Mouse (Mus musculus): ENCODE measurements at regions not wholly inside any gene's neighbourhood (a gene's known extent, or its start where the extent isn't known, plus 50 kb on each side); places are given as distances from the start of the nearest gene placed in this dataset.
"Not testable (repeated sequence)": the region's sequence is repeated elsewhere in the genome, so short reads cannot be mapped to it uniquely, and the experiment has no call there.

DNA sequence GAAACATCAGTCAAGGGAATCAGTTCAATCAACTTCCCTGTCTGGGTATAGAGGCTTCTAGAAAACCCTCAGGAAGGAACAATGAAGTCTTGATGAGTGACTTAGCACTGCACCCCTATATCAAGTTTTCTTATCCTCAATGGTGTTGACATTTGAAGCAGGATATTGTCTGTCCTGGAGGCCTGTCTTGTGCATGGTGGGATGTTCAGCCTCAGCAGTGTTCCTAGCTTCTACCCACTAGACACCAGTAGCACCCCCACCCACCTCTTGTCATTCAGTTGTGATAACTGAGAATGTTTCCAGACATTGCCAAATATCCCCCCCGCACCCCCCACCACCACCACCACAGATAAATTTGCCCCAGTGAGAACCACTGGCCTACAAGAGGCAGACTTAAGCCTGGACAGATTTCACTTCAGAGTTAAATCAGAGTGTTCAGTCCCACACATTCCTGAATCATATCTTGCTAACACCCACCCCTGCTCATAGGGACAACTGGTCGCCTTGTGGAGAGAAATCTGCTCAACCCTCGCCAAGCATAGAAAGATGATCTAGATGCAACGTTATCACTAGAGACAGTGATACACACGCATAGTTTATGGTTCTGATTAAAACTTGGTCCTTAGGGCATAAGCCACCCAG, 249.6 kb upstream of the Ercc4 start:
- no peaks in the 10 kb centered on the region for H3K4me1 ChIP-seq (replicated peaks; ENCODE audit: control insufficient read depth in 2 of 2, insufficient read depth in 2 of 2, low read length in 1 of 2)
- ATAC-seq (ENCODE audit: insufficient read depth) (no peak), DNase-seq (ENCODE audit: low read depth in 3 of 3, low spot score in 3 of 3) (no peak)
- H3K27me3 ChIP-seq (ENCODE audit: control insufficient read depth, insufficient read depth, low read length), result no peaks in the 10 kb centered on the region
- H3K4me2 ChIP-seq (ENCODE audit: low read depth), result no peak overlapping the region
- no peak overlapping the region for H3K27ac ChIP-seq
- H3K36me3 ChIP-seq (replicated peaks; ENCODE audit: control insufficient read depth, insufficient read depth, low read depth), result no peaks in the 10 kb centered on the region
- no peaks in the 10 kb centered on the region for H3K9me3 ChIP-seq (ENCODE audit: control insufficient read depth, low read length)
- TF ChIP-seq EP300 (IDR thresholded peaks at IDR 0.05; ENCODE audit: low read depth) (no peak), CTCF (IDR thresholded peaks at IDR 0.05; ENCODE audit: low read depth) (no peak)
- no peak overlapping the region for H3K9ac ChIP-seq (replicated peaks)
- H3K4me3 ChIP-seq (ENCODE audit: insufficient read depth in 1 of 2, low read depth in 2 of 2, low read length in 2 of 2), result no peak overlapping the region
- WGBS (ENCODE audit: insufficient replicate concordance), result 63% methylated on average over 5 of the region's 5 CpGs

DNA sequence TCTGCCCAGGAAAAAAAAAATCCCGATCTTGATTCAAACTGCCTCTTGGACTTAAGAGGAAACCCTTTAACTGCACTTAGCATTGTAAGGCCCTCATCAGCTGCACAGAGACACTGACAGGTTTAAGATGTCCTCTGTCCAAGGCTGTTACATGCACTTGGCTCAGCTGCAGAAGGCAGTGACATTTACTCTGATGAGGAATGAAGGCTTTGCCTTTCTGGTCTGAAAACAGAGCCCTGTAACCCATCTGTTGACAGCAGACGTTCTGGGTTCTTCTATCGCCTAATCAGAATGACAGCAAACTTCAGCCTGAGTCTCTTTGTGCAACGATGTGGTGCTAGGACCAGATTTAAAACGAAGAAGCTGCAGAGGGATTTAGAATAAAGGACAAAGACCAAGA, 246.9 kb upstream of the Ercc4 start:
- Histone ChIP-seq H3K4me3 (ENCODE audit: insufficient read depth in 1 of 2, low read depth in 2 of 2, low read length in 2 of 2) (no peak overlapping the region), H3K9me3 (ENCODE audit: control insufficient read depth, low read length) (no peaks in the 10 kb centered on the region), H3K36me3 (replicated peaks; ENCODE audit: control insufficient read depth, insufficient read depth, low read depth) (no peaks in the 10 kb centered on the region), H3K27ac (no peak overlapping the region), H3K4me2 (ENCODE audit: low read depth) (no peak overlapping the region), H3K9ac (replicated peaks) (no peak overlapping the region), H3K4me1 (replicated peaks; ENCODE audit: control insufficient read depth in 2 of 2, insufficient read depth in 2 of 2, low read length in 1 of 2) (no peaks in the 10 kb centered on the region), H3K27me3 (ENCODE audit: control insufficient read depth, insufficient read depth, low read length) (no peaks in the 10 kb centered on the region)
- WGBS (ENCODE audit: insufficient replicate concordance), result 55% methylated on average over 5 of the region's 5 CpGs
- ATAC-seq (ENCODE audit: insufficient read depth), result no peak
- TF ChIP-seq EP300 (IDR thresholded peaks at IDR 0.05; ENCODE audit: low read depth) (no peak), CTCF (IDR thresholded peaks at IDR 0.05; ENCODE audit: low read depth) (no peak)
- DNase-seq (ENCODE audit: low read depth in 3 of 3, low spot score in 3 of 3), result no peak

DNA sequence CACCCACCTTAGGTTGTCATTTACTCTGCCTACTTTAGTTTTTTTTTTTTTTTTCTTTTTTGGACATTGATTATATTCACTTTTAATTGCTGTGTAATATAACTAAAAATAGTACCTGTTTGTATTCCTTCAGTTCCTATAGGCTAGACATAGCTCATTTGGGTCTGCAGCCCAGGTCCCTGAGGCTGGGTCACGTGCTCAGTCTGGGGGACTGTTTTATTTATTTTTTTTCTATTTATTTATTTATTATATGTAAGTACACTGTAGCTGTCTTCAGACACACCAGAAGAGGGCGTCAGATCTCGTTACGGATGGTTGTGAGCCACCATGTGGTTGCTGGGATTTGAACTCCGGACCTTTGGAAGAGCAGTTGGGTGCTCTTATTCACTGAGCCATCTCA, 231.2 kb upstream of the Ercc4 start:
- 62% methylated on average over 5 of the region's 5 CpGs for WGBS (ENCODE audit: insufficient replicate concordance)
- not testable (repeated sequence) for H3K27ac ChIP-seq; ATAC-seq (ENCODE audit: insufficient read depth)

DNA sequence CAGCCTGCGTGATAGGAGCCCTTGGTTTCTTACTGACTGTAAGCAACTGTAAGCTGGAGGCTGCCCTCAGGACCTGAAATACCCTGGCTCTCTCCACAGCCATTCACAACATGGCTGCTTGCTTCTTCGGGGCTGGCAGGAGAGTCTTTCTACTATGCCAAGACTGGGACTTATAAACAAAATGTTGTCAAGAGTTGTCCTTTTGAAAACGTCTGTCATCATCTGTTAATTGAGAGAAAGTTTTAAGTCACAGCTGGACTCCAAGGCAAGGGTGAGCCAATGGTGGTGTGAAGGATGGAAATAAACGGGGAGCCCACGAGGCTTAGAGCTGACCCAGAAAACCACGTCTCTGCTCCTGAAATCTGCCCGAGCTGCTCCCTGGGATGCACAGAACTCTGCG, 229.5 kb upstream of the Ercc4 start:
- no peak for TF ChIP-seq CTCF (IDR thresholded peaks at IDR 0.05; ENCODE audit: low read depth)
- TF ChIP-seq EP300 (IDR thresholded peaks at IDR 0.05; ENCODE audit: low read depth), result no peak
- no peak overlapping the region for H3K27ac ChIP-seq
- H3K36me3 ChIP-seq (replicated peaks; ENCODE audit: control insufficient read depth, insufficient read depth, low read depth), result no peaks in the 10 kb centered on the region
- ATAC-seq (ENCODE audit: insufficient read depth) (no peak), DNase-seq (ENCODE audit: low read depth in 3 of 3, low spot score in 3 of 3) (no peak)
- no peak overlapping the region for H3K4me2 ChIP-seq (ENCODE audit: low read depth)
- no peaks in the 10 kb centered on the region for H3K9me3 ChIP-seq (ENCODE audit: control insufficient read depth, low read length)
- H3K9ac ChIP-seq (replicated peaks), result no peak overlapping the region
- WGBS (ENCODE audit: insufficient replicate concordance), result 61% methylated on average over 8 of the region's 8 CpGs
- no peaks in the 10 kb centered on the region for H3K27me3 ChIP-seq (ENCODE audit: control insufficient read depth, insufficient read depth, low read length)
- H3K4me3 ChIP-seq (ENCODE audit: insufficient read depth in 1 of 2, low read depth in 2 of 2, low read length in 2 of 2), result no peak overlapping the region
- H3K4me1 ChIP-seq (replicated peaks; ENCODE audit: control insufficient read depth in 2 of 2, insufficient read depth in 2 of 2, low read length in 1 of 2), result no peaks in the 10 kb centered on the region

More for the DNA sequence above, 231.2 kb upstream of the Ercc4 start:
- not testable (repeated sequence) for H3K4me3 ChIP-seq (ENCODE audit: insufficient read depth in 1 of 2, low read depth in 2 of 2, low read length in 2 of 2); H3K9ac ChIP-seq (replicated peaks); H3K36me3 ChIP-seq (replicated peaks; ENCODE audit: control insufficient read depth, insufficient read depth, low read depth); H3K4me2 ChIP-seq (ENCODE audit: low read depth); H3K9me3 ChIP-seq (ENCODE audit: control insufficient read depth, low read length); H3K27me3 ChIP-seq (ENCODE audit: control insufficient read depth, insufficient read depth, low read length); DNase-seq (ENCODE audit: low read depth in 3 of 3, low spot score in 3 of 3); H3K4me1 ChIP-seq (replicated peaks; ENCODE audit: control insufficient read depth in 2 of 2, insufficient read depth in 2 of 2, low read length in 1 of 2)

DNA sequence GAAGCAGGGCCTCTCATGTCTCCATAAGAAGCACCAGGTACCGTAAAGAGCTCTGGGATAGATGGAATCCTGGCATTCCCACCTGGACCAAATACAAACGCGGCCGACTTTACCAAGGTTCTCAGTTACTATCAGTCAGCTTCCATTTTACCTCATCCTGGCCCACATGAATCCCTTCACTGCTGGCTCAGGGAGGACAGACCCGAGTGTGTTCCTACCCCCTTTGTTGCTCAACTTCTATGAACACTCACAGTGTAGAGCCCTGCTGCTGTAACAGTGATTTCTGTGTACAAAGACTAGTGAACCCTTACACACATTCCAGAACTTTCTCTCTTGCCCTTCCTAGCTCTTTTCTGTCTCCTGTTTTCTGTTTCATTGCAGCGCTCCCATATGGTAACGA, 229.0 kb upstream of the Ercc4 start:
- H3K27ac ChIP-seq, result no peak overlapping the region
- no peaks in the 10 kb centered on the region for H3K27me3 ChIP-seq (ENCODE audit: control insufficient read depth, insufficient read depth, low read length)
- H3K36me3 ChIP-seq (replicated peaks; ENCODE audit: control insufficient read depth, insufficient read depth, low read depth), result no peaks in the 10 kb centered on the region
- no peaks in the 10 kb centered on the region for H3K9me3 ChIP-seq (ENCODE audit: control insufficient read depth, low read length)
- H3K9ac ChIP-seq (replicated peaks), result no peak overlapping the region
- no peak for TF ChIP-seq EP300 (IDR thresholded peaks at IDR 0.05; ENCODE audit: low read depth)
- TF ChIP-seq CTCF (IDR thresholded peaks at IDR 0.05; ENCODE audit: low read depth), result no peak
- H3K4me3 ChIP-seq (ENCODE audit: insufficient read depth in 1 of 2, low read depth in 2 of 2, low read length in 2 of 2), result no peak overlapping the region
- no peak overlapping the region for H3K4me2 ChIP-seq (ENCODE audit: low read depth)
- ATAC-seq (ENCODE audit: insufficient read depth) (no peak), DNase-seq (ENCODE audit: low read depth in 3 of 3, low spot score in 3 of 3) (no peak)
- WGBS (ENCODE audit: insufficient replicate concordance), result 76% methylated on average over 7 of the region's 7 CpGs
- no peaks in the 10 kb centered on the region for H3K4me1 ChIP-seq (replicated peaks; ENCODE audit: control insufficient read depth in 2 of 2, insufficient read depth in 2 of 2, low read length in 1 of 2)
